Mouse (Mus musculus): ENCODE data around the gene Ccdc88a. TPM values are rescaled to one million over a fixed set of nuclear protein-coding genes. Genes with fewer than 3 reads are reported as not detected.

The Ccdc88a gene
- total and polyA plus RNA-seq, 3 experiments: 4.0 to 225 (median 5.9) TPM

GRCm38 (mm10) chr11:29514682-29515412 lies 141.4 kb downstream of the Ccdc88a start, which contains the start of gene Prorsd1:
Gene Prorsd1, minus strand, starts transcription at chr11:29515033.
- H3K36me3 ChIP-seq (ENCODE audit: control insufficient read depth in 1 of 2, insufficient read depth in 2 of 2, low read length in 2 of 2): peaks cover 16 to 35% of the 10 kb centered on the region in 2 experiments
- peak within 1 kb of the TSS; percentile 100 for H3K27ac ChIP-seq (ENCODE audit: control insufficient read depth, low read depth, low read length)
- peak; percentile 99 for DNase-seq (ENCODE audit: low read depth, low spot score)
- H3K4me1 ChIP-seq (ENCODE audit: control insufficient read depth in 1 of 2, insufficient read depth in 2 of 2, low read length in 2 of 2): peaks cover 10 to 13% of the 10 kb centered on the region in 2 experiments
- peaks cover 18% of the 10 kb centered on the region for H3K79me2 ChIP-seq (ENCODE audit: control insufficient read depth, insufficient read depth, low read length, poor library complexity)
- H3K27me3 ChIP-seq (ENCODE audit: control insufficient read depth in 1 of 2, insufficient read depth in 2 of 2, low read length in 2 of 2): no peaks in the 10 kb centered on the region
- H3K9me3 ChIP-seq (replicated peaks; ENCODE audit: insufficient read depth, low read length): no peaks in the 10 kb centered on the region
- peak within 1 kb of the TSS; percentile 82 to 92 for H3K4me3 ChIP-seq (ENCODE audit: control insufficient read depth in 1 of 2, insufficient read depth in 1 of 2, low read depth in 2 of 2, low read length in 2 of 2)
- H3K9ac ChIP-seq (ENCODE audit: control insufficient read depth, low read depth, low read length, poor library complexity, severe bottlenecking): peak within 1 kb of the TSS; percentile 95
- no peak for TF ChIP-seq MAFK (IDR thresholded peaks at IDR 0.05; ENCODE audit: borderline replicate concordance, low read depth, low read length)
- TF ChIP-seq MEF2A (IDR thresholded peaks at IDR 0.05; ENCODE audit: extremely low read depth, insufficient replicate concordance, low read depth, low read length, poor library complexity, severe bottlenecking): no peak
- peak; percentile 64 for TF ChIP-seq MYB (IDR thresholded peaks at IDR 0.05; ENCODE audit: low read depth, low read length)
- TF ChIP-seq MXI1 (IDR thresholded peaks at IDR 0.05; ENCODE audit: low read depth, low read length): peak; percentile 95
- TF ChIP-seq ETS1 (IDR thresholded peaks at IDR 0.05; ENCODE audit: low read depth, low read length): peak; percentile 36
- TF ChIP-seq ZKSCAN1 (IDR thresholded peaks at IDR 0.05; ENCODE audit: low read depth, low read length): no peak
- TF ChIP-seq ELF1 (IDR thresholded peaks at IDR 0.05; ENCODE audit: low read depth, low read length): peak; percentile 92
- peak; percentile 91 for TF ChIP-seq MAX (IDR thresholded peaks at IDR 0.05; ENCODE audit: low read length)
- peak; percentile 90 for TF ChIP-seq SIN3A (IDR thresholded peaks at IDR 0.05; ENCODE audit: low read length)
- TF ChIP-seq RCOR1 (IDR thresholded peaks at IDR 0.05; ENCODE audit: low read depth, low read length): no peak
- no peak for TF ChIP-seq ZC3H11A (IDR thresholded peaks at IDR 0.05; ENCODE audit: low read depth, low read length)
- TF ChIP-seq CHD2 (IDR thresholded peaks at IDR 0.05; ENCODE audit: low read length): no peak
- TF ChIP-seq E2F4 (IDR thresholded peaks at IDR 0.05; ENCODE audit: borderline replicate concordance, low read depth, low read length): no peak
- TF ChIP-seq MAZ (IDR thresholded peaks at IDR 0.05; ENCODE audit: low read depth, low read length): peak; percentile 54; the same call in 1 of the 2 replicates
- peak; percentile 92 for TF ChIP-seq BHLHE40 (IDR thresholded peaks at IDR 0.05; ENCODE audit: borderline replicate concordance, low read depth, low read length)
- peak; percentile 75; the same call in 1 of the 2 replicates for TF ChIP-seq POLR2AphosphoS5 (IDR thresholded peaks at IDR 0.05; ENCODE audit: borderline replicate concordance, low read depth, low read length)
- peak in 1 of 2 experiments; percentile 69; a peak in 1 of 4 replicates for TF ChIP-seq USF2 (IDR thresholded peaks at IDR 0.05; ENCODE audit: borderline replicate concordance in 1 of 2, insufficient read depth in 1 of 2, low read depth in 1 of 2, low read length in 2 of 2)
- peak; percentile 91 for TF ChIP-seq USF1 (IDR thresholded peaks at IDR 0.05; ENCODE audit: low read depth, low read length)
- no peak for TF ChIP-seq GABPA (IDR thresholded peaks at IDR 0.05; ENCODE audit: low read depth, low read length)
- no peak for TF ChIP-seq CTCF (IDR thresholded peaks at IDR 0.05 in 2 of 3, conservative IDR thresholded peaks at IDR 0.05 in 1 of 3; ENCODE audit: control insufficient read depth in 1 of 3, insufficient read depth in 1 of 3, low read depth in 2 of 3, low read length in 3 of 3, poor library complexity in 1 of 3, severe bottlenecking in 1 of 3)
- TF ChIP-seq TBP (IDR thresholded peaks at IDR 0.05; ENCODE audit: low read depth, low read length): peak; percentile 84
- no peak for TF ChIP-seq CHD1 (IDR thresholded peaks at IDR 0.05; ENCODE audit: low read depth, low read length)
- TF ChIP-seq TAL1 (IDR thresholded peaks at IDR 0.05; ENCODE audit: low read length): no peak
- TF ChIP-seq SMC3 (IDR thresholded peaks at IDR 0.05; ENCODE audit: low read depth, low read length): no peak
- TF ChIP-seq HCFC1 (IDR thresholded peaks at IDR 0.05; ENCODE audit: low read depth, low read length): peak; percentile 77
- peak; percentile 93 to 99 for TF ChIP-seq POLR2A (IDR thresholded peaks at IDR 0.05; ENCODE audit: control insufficient read depth in 1 of 2, insufficient read depth in 1 of 2, low read depth in 1 of 2, low read length in 2 of 2, poor library complexity in 1 of 2)
- TF ChIP-seq ZNF384 (IDR thresholded peaks at IDR 0.05; ENCODE audit: low read depth, low read length): no peak
- TF ChIP-seq UBTF (IDR thresholded peaks at IDR 0.05; ENCODE audit: borderline replicate concordance, insufficient read depth, low read depth, low read length): no peak
- no peak; the same call in 1 of the 2 replicates for TF ChIP-seq KAT2A (conservative IDR thresholded peaks at IDR 0.05; ENCODE audit: low read depth, low read length)
- TF ChIP-seq TCF12 (IDR thresholded peaks at IDR 0.05; ENCODE audit: low read depth, low read length): peak; percentile 56
- peak in 1 of 2 experiments; percentile 30 for TF ChIP-seq EP300 (IDR thresholded peaks at IDR 0.05; ENCODE audit: low read depth in 1 of 2, low read length in 2 of 2)
- no peak for TF ChIP-seq JUND (IDR thresholded peaks at IDR 0.05; ENCODE audit: low read depth, low read length)
- no peak for TF ChIP-seq RAD21 (IDR thresholded peaks at IDR 0.05; ENCODE audit: low read depth, low read length)
- TF ChIP-seq NELFE (IDR thresholded peaks at IDR 0.05; ENCODE audit: low read depth, low read length): peak; percentile 96
- peak; percentile 95 for TF ChIP-seq MYC (IDR thresholded peaks at IDR 0.05; ENCODE audit: low read depth, low read length)
- TF ChIP-seq GATA1 (IDR thresholded peaks at IDR 0.05; ENCODE audit: low read depth, low read length): peak; percentile 73
- TF ChIP-seq POLR2AphosphoS2 (IDR thresholded peaks at IDR 0.05; ENCODE audit: low read length): peak; percentile 99

Measured in MEL (cell line).